Mouse (Mus musculus): ENCODE measurements around the gene Derl3. TPM values are rescaled to one million over a fixed set of nuclear protein-coding genes. Genes with fewer than 3 reads are reported as not detected.

Derl3 gene
- polyA plus RNA-seq, 1 experiment from 2014 or later = 3.5 TPM

GRCm38 (mm10) chr10:75894601-75895000 lies 1.4 kb downstream of the Derl3 start:
- peaks cover 60% of the 10 kb centered on the region for H3K36me3 ChIP-seq
- H3K27ac ChIP-seq = no peak overlapping the region
- H3K4me3 ChIP-seq (replicated peaks) = no peak overlapping the region
- H3K4me1 ChIP-seq (replicated peaks) = peaks cover 13% of the 10 kb centered on the region
- H3K9me3 ChIP-seq = no peaks in the 10 kb centered on the region
- WGBS = 62% methylated on average over 6 of the region's 6 CpGs
- ATAC-seq (ENCODE audit: insufficient number of reproducible peaks, insufficient read depth, low FRiP score, low TSS enrichment, low read depth) = no peak
- H3K9ac ChIP-seq (replicated peaks) = no peak overlapping the region
- H3K27me3 ChIP-seq = no peaks in the 10 kb centered on the region
- no peak overlapping the region for H3K4me2 ChIP-seq

GRCm38 (mm10) chr10:75895730-75896129 lies 2.5 kb downstream of the Derl3 start:
- Histone ChIP-seq H3K27ac (no peak overlapping the region), H3K4me2 (no peak overlapping the region), H3K9ac (replicated peaks) (no peak overlapping the region), H3K36me3 (peaks cover 69% of the 10 kb centered on the region), H3K4me1 (replicated peaks) (peaks cover 11% of the 10 kb centered on the region), H3K4me3 (replicated peaks) (no peak overlapping the region), H3K27me3 (no peaks in the 10 kb centered on the region), H3K9me3 (no peaks in the 10 kb centered on the region)
- no peak for ATAC-seq (ENCODE audit: insufficient number of reproducible peaks, insufficient read depth, low FRiP score, low TSS enrichment, low read depth)
- 95% methylated on average over 5 of the region's 5 CpGs for WGBS

- WGBS = 97% methylated on average over 1 of the region's 1 CpGs
- H3K4me3 ChIP-seq (replicated peaks) = no peak overlapping the region
- no peak overlapping the region for H3K4me2 ChIP-seq
- ATAC-seq (ENCODE audit: insufficient number of reproducible peaks, insufficient read depth, low FRiP score, low TSS enrichment, low read depth) = no peak
- H3K4me1 ChIP-seq (replicated peaks) = peaks cover 11% of the 10 kb centered on the region
- H3K27ac ChIP-seq = no peak overlapping the region
- H3K36me3 ChIP-seq = peaks cover 74% of the 10 kb centered on the region
- no peaks in the 10 kb centered on the region for H3K27me3 ChIP-seq
- no peaks in the 10 kb centered on the region for H3K9me3 ChIP-seq
- H3K9ac ChIP-seq (replicated peaks) = no peak overlapping the region
These were observed 3.0 kb downstream of the Derl3 start for GRCm38 (mm10) chr10:75896208-75896607.

GRCm38 (mm10) chr10:75897373-75897772 lies 4.2 kb downstream of the Derl3 start:
- peaks cover 11% of the 10 kb centered on the region for H3K4me1 ChIP-seq (replicated peaks)
- H3K4me3 ChIP-seq (replicated peaks) = no peak overlapping the region
- ATAC-seq (ENCODE audit: insufficient number of reproducible peaks, insufficient read depth, low FRiP score, low TSS enrichment, low read depth) = no peak
- H3K36me3 ChIP-seq = peaks cover 86% of the 10 kb centered on the region
- H3K4me2 ChIP-seq = no peak overlapping the region
- no peaks in the 10 kb centered on the region for H3K27me3 ChIP-seq
- H3K9me3 ChIP-seq = no peaks in the 10 kb centered on the region
- WGBS = 45% methylated on average over 6 of the region's 6 CpGs
- H3K27ac ChIP-seq = no peak overlapping the region
- no peak overlapping the region for H3K9ac ChIP-seq (replicated peaks)

- no peak overlapping the region for H3K27ac ChIP-seq
- 76% methylated on average over 6 of the region's 6 CpGs for WGBS
- no peak for ATAC-seq (ENCODE audit: insufficient number of reproducible peaks, insufficient read depth, low FRiP score, low TSS enrichment, low read depth)
- H3K4me1 ChIP-seq (replicated peaks) = peaks cover 11% of the 10 kb centered on the region
- H3K27me3 ChIP-seq = no peaks in the 10 kb centered on the region
- H3K4me3 ChIP-seq (replicated peaks) = no peak overlapping the region
- H3K9ac ChIP-seq (replicated peaks) = no peak overlapping the region
- H3K36me3 ChIP-seq = peaks cover 93% of the 10 kb centered on the region
- H3K4me2 ChIP-seq = no peak overlapping the region
- no peaks in the 10 kb centered on the region for H3K9me3 ChIP-seq
These were observed 4.9 kb downstream of the Derl3 start for GRCm38 (mm10) chr10:75898039-75898564.

GRCm38 (mm10) chr10:75898846-75899245 lies 5.6 kb downstream of the Derl3 start:
- Histone ChIP-seq H3K4me1 (replicated peaks) (peaks cover 5% of the 10 kb centered on the region), H3K4me3 (replicated peaks) (no peak overlapping the region), H3K36me3 (peaks cover 97% of the 10 kb centered on the region), H3K27ac (no peak overlapping the region), H3K4me2 (no peak overlapping the region), H3K9ac (replicated peaks) (no peak overlapping the region), H3K9me3 (no peaks in the 10 kb centered on the region), H3K27me3 (no peaks in the 10 kb centered on the region)
- WGBS = 86% methylated on average over 3 of the region's 3 CpGs
- ATAC-seq (ENCODE audit: insufficient number of reproducible peaks, insufficient read depth, low FRiP score, low TSS enrichment, low read depth) = no peak

GRCm38 (mm10) chr10:75904391-75904790 lies 11.2 kb downstream of the Derl3 start:
- no peak overlapping the region for H3K9ac ChIP-seq (replicated peaks)
- no peaks in the 10 kb centered on the region for H3K27me3 ChIP-seq
- no peak overlapping the region for H3K4me3 ChIP-seq (replicated peaks)
- H3K27ac ChIP-seq = no peak overlapping the region
- no peaks in the 10 kb centered on the region for H3K4me1 ChIP-seq (replicated peaks)
- no peak for ATAC-seq (ENCODE audit: insufficient number of reproducible peaks, insufficient read depth, low FRiP score, low TSS enrichment, low read depth)
- H3K36me3 ChIP-seq = peaks cover 96% of the 10 kb centered on the region
- no peaks in the 10 kb centered on the region for H3K9me3 ChIP-seq
- H3K4me2 ChIP-seq = no peak overlapping the region
- WGBS = 91% methylated on average over 5 of the region's 5 CpGs

- no peak overlapping the region for H3K9ac ChIP-seq (replicated peaks)
- H3K27ac ChIP-seq = no peak overlapping the region
- WGBS = 91% methylated on average over 4 of the region's 4 CpGs
- H3K4me1 ChIP-seq (replicated peaks) = no peaks in the 10 kb centered on the region
- H3K36me3 ChIP-seq = peaks cover 95% of the 10 kb centered on the region
- no peaks in the 10 kb centered on the region for H3K27me3 ChIP-seq
- no peak for ATAC-seq (ENCODE audit: insufficient number of reproducible peaks, insufficient read depth, low FRiP score, low TSS enrichment, low read depth)
- no peak overlapping the region for H3K4me3 ChIP-seq (replicated peaks)
- no peak overlapping the region for H3K4me2 ChIP-seq
- H3K9me3 ChIP-seq = no peaks in the 10 kb centered on the region
These were observed 13.7 kb downstream of the Derl3 start for GRCm38 (mm10) chr10:75906882-75907281.

- WGBS = 90% methylated on average over 2 of the region's 2 CpGs
- Histone ChIP-seq H3K27ac (no peak overlapping the region), H3K4me3 (replicated peaks) (no peak overlapping the region), H3K4me2 (no peak overlapping the region), H3K4me1 (replicated peaks) (no peaks in the 10 kb centered on the region), H3K27me3 (no peaks in the 10 kb centered on the region), H3K9ac (replicated peaks) (no peak overlapping the region), H3K9me3 (no peaks in the 10 kb centered on the region), H3K36me3 (peaks cover 88% of the 10 kb centered on the region)
- no peak for ATAC-seq (ENCODE audit: insufficient number of reproducible peaks, insufficient read depth, low FRiP score, low TSS enrichment, low read depth)
These were observed 17.5 kb downstream of the Derl3 start for GRCm38 (mm10) chr10:75910698-75911097.

- Histone ChIP-seq H3K4me2 (no peak overlapping the region), H3K4me3 (replicated peaks) (no peak overlapping the region), H3K9me3 (no peaks in the 10 kb centered on the region), H3K9ac (replicated peaks) (no peak overlapping the region), H3K4me1 (replicated peaks) (peaks cover 13% of the 10 kb centered on the region), H3K27me3 (no peaks in the 10 kb centered on the region), H3K27ac (no peak overlapping the region), H3K36me3 (peaks cover 82% of the 10 kb centered on the region)
- no peak for ATAC-seq (ENCODE audit: insufficient number of reproducible peaks, insufficient read depth, low FRiP score, low TSS enrichment, low read depth)
- WGBS = 71% methylated on average over 6 of the region's 6 CpGs
These were observed 19.9 kb downstream of the Derl3 start for GRCm38 (mm10) chr10:75913013-75913589.

GRCm38 (mm10) chr10:75915557-75915956 lies 22.3 kb downstream of the Derl3 start:
- no peaks in the 10 kb centered on the region for H3K27me3 ChIP-seq
- H3K4me2 ChIP-seq = no peak overlapping the region
- peaks cover 35% of the 10 kb centered on the region for H3K4me1 ChIP-seq (replicated peaks)
- no peak overlapping the region for H3K4me3 ChIP-seq (replicated peaks)
- H3K27ac ChIP-seq = no peak overlapping the region
- no peak overlapping the region for H3K9ac ChIP-seq (replicated peaks)
- no peak for ATAC-seq (ENCODE audit: insufficient number of reproducible peaks, insufficient read depth, low FRiP score, low TSS enrichment, low read depth)
- 75% methylated on average over 7 of the region's 7 CpGs for WGBS
- H3K9me3 ChIP-seq = no peaks in the 10 kb centered on the region
- peaks cover 75% of the 10 kb centered on the region for H3K36me3 ChIP-seq

GRCm38 (mm10) chr10:75916840-75917239 lies 23.6 kb downstream of the Derl3 start:
- Histone ChIP-seq H3K4me3 (replicated peaks) (no peak overlapping the region), H3K4me1 (replicated peaks) (peaks cover 36% of the 10 kb centered on the region), H3K27me3 (no peaks in the 10 kb centered on the region), H3K27ac (no peak overlapping the region), H3K36me3 (peaks cover 63% of the 10 kb centered on the region), H3K4me2 (no peak overlapping the region), H3K9me3 (no peaks in the 10 kb centered on the region), H3K9ac (replicated peaks) (no peak overlapping the region)
- ATAC-seq (ENCODE audit: insufficient number of reproducible peaks, insufficient read depth, low FRiP score, low TSS enrichment, low read depth) = no peak
- 34% methylated on average over 8 of the region's 8 CpGs for WGBS

Data from limb, embryonic 12.5 days (tissue).